Mouse (Mus musculus): Measurements from ENCODE around the gene Gm42674. TPM values are rescaled to one million over a fixed set of nuclear protein-coding genes. Genes with fewer than 3 reads are reported as not detected.

Gm42674 gene
- polyA plus RNA-seq, 1 experiment, result not detected

DNA sequence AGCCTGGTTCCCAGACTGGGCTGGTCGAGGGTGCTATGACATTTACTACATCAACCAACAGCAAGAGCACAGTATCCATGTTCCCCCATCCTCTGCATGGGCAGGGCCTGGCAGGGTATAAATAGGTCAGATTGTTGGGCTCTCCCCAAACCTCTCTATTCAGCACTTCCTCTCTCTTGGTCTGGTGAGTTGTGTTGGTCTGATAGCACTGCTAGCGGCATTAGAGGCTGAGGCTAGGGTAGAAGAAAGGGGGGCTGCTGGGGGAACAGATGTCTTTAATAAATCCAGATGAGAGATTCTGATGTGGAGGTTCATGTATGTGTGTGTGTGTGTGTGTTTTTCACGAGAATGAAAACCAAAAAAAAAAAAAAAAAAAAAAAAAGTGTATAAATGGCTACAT lies 1.9 kb downstream of the Gm42674 start, which contains the start of gene S100a4:
TSS of gene S100a4 (plus strand) at position 149 of the 400 bp plus-strand sequence.
- H3K4me1 ChIP-seq (ENCODE audit: control insufficient read depth, insufficient read depth, insufficient read length), result peaks cover 5% of the 10 kb centered on the region; the same call in 1 of the 2 replicates
- TF ChIP-seq CTCF (IDR thresholded peaks at IDR 0.05; ENCODE audit: extremely low read depth, insufficient read depth, insufficient read length, insufficient replicate concordance), result no peak
- no peaks in the 10 kb centered on the region for H3K36me3 ChIP-seq (ENCODE audit: control insufficient read depth, insufficient read depth, low read length)
- H3K27me3 ChIP-seq (ENCODE audit: control insufficient read depth, insufficient read depth, low read length), result no peaks in the 10 kb centered on the region
- WGBS, result 10% methylated on average over 3 of the region's 3 CpGs
- no peak within 1 kb of the TSS for H3K27ac ChIP-seq (ENCODE audit: insufficient read depth, low read length)
- peak in 1 of 2 experiments; percentile 26 for DNase-seq (ENCODE audit: low read depth in 1 of 2, low spot score in 2 of 2)
- H3K4me3 ChIP-seq (ENCODE audit: extremely low read depth, insufficient read depth, insufficient read length), result 0 out of 2 replicates have a peak within 1 kb of the TSS, but pooled peaks have one; percentile 1

DNA sequence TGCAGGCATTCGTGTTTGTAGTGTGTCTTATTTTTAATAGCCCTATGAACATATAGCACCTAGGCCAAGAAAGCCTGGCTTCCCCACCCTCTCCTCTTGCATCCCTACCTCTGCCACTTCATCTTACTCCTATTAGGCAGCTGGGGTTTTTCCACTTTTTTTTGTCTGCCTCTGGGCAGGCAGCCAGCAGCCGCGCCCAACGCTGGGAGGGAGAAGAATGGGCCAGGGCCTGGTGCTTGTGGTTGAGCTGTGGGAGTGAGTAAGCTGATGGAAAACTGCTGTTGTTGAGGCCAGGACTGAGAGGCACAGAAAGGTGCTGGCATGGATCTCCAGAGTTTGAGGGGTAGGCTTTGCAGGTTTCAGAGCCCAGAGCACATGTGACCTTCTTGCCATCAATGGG lies 2.7 kb downstream of the Gm42674 start:
- Histone ChIP-seq H3K4me3 (ENCODE audit: extremely low read depth, insufficient read depth, insufficient read length) (0 out of 2 replicates have a peak overlapping the region, but pooled peaks have one; percentile 1), H3K27ac (ENCODE audit: insufficient read depth, low read length) (no peak overlapping the region), H3K27me3 (ENCODE audit: control insufficient read depth, insufficient read depth, low read length) (no peaks in the 10 kb centered on the region), H3K36me3 (ENCODE audit: control insufficient read depth, insufficient read depth, low read length) (no peaks in the 10 kb centered on the region), H3K4me1 (ENCODE audit: control insufficient read depth, insufficient read depth, insufficient read length) (peaks cover 11% of the 10 kb centered on the region; the same call in 1 of the 2 replicates)
- no peak for DNase-seq (ENCODE audit: low read depth in 1 of 2, low spot score in 2 of 2)
- 30% methylated on average over 4 of the region's 4 CpGs for WGBS
- TF ChIP-seq CTCF (IDR thresholded peaks at IDR 0.05; ENCODE audit: extremely low read depth, insufficient read depth, insufficient read length, insufficient replicate concordance) (no peak), POLR2A (IDR thresholded peaks at IDR 0.05; ENCODE audit: low read depth, low read length) (no peak)

DNA sequence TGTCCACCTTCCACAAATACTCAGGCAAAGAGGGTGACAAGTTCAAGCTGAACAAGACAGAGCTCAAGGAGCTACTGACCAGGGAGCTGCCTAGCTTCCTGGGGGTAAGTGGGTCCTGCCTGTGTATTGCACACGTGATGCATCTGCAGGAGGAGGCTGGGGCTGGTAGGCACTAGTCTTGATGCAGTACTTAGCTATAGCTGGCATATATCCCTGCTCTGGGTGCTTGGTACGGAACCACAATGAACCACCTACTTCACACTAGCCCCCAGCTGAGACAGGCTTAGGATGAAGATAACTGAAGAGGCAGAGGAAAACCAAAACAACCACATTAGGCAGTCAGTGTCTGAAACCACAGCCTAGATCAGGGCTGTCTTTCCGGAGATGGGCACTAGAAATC lies 3.3 kb downstream of the Gm42674 start:
- WGBS, result 23% methylated on average over 3 of the region's 3 CpGs
- no peaks in the 10 kb centered on the region for H3K27me3 ChIP-seq (ENCODE audit: control insufficient read depth, insufficient read depth, low read length)
- no peak for DNase-seq (ENCODE audit: low read depth in 1 of 2, low spot score in 2 of 2)
- H3K36me3 ChIP-seq (ENCODE audit: control insufficient read depth, insufficient read depth, low read length), result no peaks in the 10 kb centered on the region
- TF ChIP-seq CTCF (IDR thresholded peaks at IDR 0.05; ENCODE audit: extremely low read depth, insufficient read depth, insufficient read length, insufficient replicate concordance), result no peak
- TF ChIP-seq POLR2A (IDR thresholded peaks at IDR 0.05; ENCODE audit: low read depth, low read length), result no peak
- no peak overlapping the region for H3K4me3 ChIP-seq (ENCODE audit: extremely low read depth, insufficient read depth, insufficient read length)
- H3K27ac ChIP-seq (ENCODE audit: insufficient read depth, low read length), result no peak overlapping the region
- peaks cover 11% of the 10 kb centered on the region; the same call in 1 of the 2 replicates for H3K4me1 ChIP-seq (ENCODE audit: control insufficient read depth, insufficient read depth, insufficient read length)

DNA sequence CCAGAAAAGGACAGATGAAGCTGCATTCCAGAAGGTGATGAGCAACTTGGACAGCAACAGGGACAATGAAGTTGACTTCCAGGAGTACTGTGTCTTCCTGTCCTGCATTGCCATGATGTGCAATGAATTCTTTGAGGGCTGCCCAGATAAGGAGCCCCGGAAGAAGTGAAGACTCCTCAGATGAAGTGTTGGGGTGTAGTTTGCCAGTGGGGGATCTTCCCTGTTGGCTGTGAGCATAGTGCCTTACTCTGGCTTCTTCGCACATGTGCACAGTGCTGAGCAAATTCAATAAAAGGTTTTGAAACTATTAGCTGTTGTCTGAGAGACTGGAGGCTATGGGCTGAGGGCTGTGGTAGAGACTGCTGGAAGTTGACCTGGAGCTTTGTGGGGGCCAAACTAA lies 4.0 kb downstream of the Gm42674 start:
- 75% methylated on average over 2 of the region's 2 CpGs for WGBS
- H3K4me1 ChIP-seq (ENCODE audit: control insufficient read depth, insufficient read depth, insufficient read length), result peaks cover 11% of the 10 kb centered on the region; the same call in 1 of the 2 replicates
- no peaks in the 10 kb centered on the region for H3K36me3 ChIP-seq (ENCODE audit: control insufficient read depth, insufficient read depth, low read length)
- H3K27ac ChIP-seq (ENCODE audit: insufficient read depth, low read length), result no peak overlapping the region
- H3K4me3 ChIP-seq (ENCODE audit: extremely low read depth, insufficient read depth, insufficient read length), result no peak overlapping the region
- TF ChIP-seq POLR2A (IDR thresholded peaks at IDR 0.05; ENCODE audit: low read depth, low read length), result no peak
- TF ChIP-seq CTCF (IDR thresholded peaks at IDR 0.05; ENCODE audit: extremely low read depth, insufficient read depth, insufficient read length, insufficient replicate concordance), result no peak
- DNase-seq (ENCODE audit: low read depth in 1 of 2, low spot score in 2 of 2), result no peak
- no peaks in the 10 kb centered on the region for H3K27me3 ChIP-seq (ENCODE audit: control insufficient read depth, insufficient read depth, low read length)

DNA sequence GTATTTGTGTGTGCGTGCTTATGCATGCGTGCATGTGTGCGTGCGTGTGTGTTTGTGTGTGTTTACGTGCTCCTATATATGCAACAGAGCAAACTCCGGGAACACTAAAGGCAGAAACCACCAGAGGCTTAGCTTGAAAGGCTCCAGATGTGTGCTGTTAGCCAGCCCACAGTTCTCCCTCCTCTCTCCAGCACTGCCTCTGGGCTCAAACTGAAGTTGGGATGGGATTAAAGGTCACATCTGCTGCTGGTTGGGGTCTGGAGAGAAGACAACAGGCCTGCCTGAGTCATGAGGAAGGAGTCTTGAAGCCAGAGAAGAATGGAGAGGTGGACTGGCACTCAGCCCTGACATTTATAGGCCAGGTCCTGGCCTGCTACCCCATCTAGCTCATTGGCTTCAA lies 4.5 kb downstream of the Gm42674 start:
- H3K36me3 ChIP-seq (ENCODE audit: control insufficient read depth, insufficient read depth, low read length), result no peaks in the 10 kb centered on the region
- peaks cover 11% of the 10 kb centered on the region; the same call in 1 of the 2 replicates for H3K4me1 ChIP-seq (ENCODE audit: control insufficient read depth, insufficient read depth, insufficient read length)
- TF ChIP-seq POLR2A (IDR thresholded peaks at IDR 0.05; ENCODE audit: low read depth, low read length) (no peak), CTCF (IDR thresholded peaks at IDR 0.05; ENCODE audit: extremely low read depth, insufficient read depth, insufficient read length, insufficient replicate concordance) (no peak)
- WGBS, result 90% methylated on average over 6 of the region's 6 CpGs
- H3K4me3 ChIP-seq (ENCODE audit: extremely low read depth, insufficient read depth, insufficient read length), result no peak overlapping the region
- no peaks in the 10 kb centered on the region for H3K27me3 ChIP-seq (ENCODE audit: control insufficient read depth, insufficient read depth, low read length)
- no peak for DNase-seq (ENCODE audit: low read depth in 1 of 2, low spot score in 2 of 2)
- no peak overlapping the region for H3K27ac ChIP-seq (ENCODE audit: insufficient read depth, low read length)

DNA sequence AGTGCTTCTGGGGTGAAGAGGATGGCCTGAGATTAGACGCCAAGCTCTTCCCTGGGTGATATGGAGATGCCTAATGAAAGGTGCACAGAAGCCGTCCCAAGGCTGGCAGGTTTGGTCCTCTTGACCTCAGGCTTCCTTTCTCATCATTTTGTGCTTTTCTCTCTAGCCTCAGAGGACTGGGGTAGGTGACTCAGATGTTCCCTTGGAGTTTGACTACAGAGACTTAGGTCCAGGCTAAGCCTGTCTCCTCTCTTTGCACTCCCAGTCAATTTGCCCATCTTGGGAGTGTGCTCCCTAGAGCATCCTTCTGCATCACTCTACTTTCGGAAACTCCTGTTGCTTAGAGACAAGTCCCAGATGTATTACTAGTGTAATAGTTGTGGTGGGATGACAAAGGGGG lies 5.7 kb downstream of the Gm42674 start:
- no peak for DNase-seq (ENCODE audit: low read depth in 1 of 2, low spot score in 2 of 2)
- no peak overlapping the region for H3K27ac ChIP-seq (ENCODE audit: insufficient read depth, low read length)

DNA sequence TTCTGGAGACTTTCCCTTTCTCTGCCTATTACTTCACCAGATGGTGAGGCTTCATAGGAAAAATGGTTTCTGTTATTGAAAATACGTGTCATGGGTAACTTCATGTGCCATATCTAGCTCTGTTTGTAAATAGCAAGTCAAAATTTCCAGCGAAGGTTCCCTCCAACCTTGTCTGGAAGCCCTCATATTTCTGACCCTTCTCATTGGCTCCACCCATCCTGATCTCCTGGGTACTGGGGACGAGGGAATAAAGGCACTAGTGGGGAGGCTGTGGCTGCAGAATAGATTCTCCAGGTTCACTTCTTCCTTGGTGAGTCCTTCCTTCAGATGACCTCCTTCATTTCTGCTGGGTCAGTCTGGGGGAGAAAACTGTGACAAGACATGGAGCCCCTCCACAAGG lies 6.5 kb downstream of the Gm42674 start, which contains the start of gene S100a5:
TSS of gene S100a5 (plus strand) at position 301 of the 400 bp plus-strand sequence.
- Histone ChIP-seq H3K4me1 (ENCODE audit: control insufficient read depth, insufficient read depth, insufficient read length) (peaks cover 18% of the 10 kb centered on the region; the same call in 1 of the 2 replicates), H3K4me3 (ENCODE audit: extremely low read depth, insufficient read depth, insufficient read length) (no peak within 1 kb of the TSS), H3K36me3 (ENCODE audit: control insufficient read depth, insufficient read depth, low read length) (no peaks in the 10 kb centered on the region), H3K27ac (ENCODE audit: insufficient read depth, low read length) (0 out of 2 replicates have a peak within 1 kb of the TSS, but pooled peaks have one; percentile 5), H3K27me3 (ENCODE audit: control insufficient read depth, insufficient read depth, low read length) (no peaks in the 10 kb centered on the region)
- WGBS, result 67% methylated on average over 3 of the region's 3 CpGs
- no peak for DNase-seq (ENCODE audit: low read depth in 1 of 2, low spot score in 2 of 2)
- TF ChIP-seq CTCF (IDR thresholded peaks at IDR 0.05; ENCODE audit: extremely low read depth, insufficient read depth, insufficient read length, insufficient replicate concordance) (no peak), POLR2A (IDR thresholded peaks at IDR 0.05; ENCODE audit: low read depth, low read length) (no peak)

More for the DNA sequence above, 5.7 kb downstream of the Gm42674 start:
- no peaks in the 10 kb centered on the region for H3K27me3 ChIP-seq (ENCODE audit: control insufficient read depth, insufficient read depth, low read length)
- no peak overlapping the region for H3K4me3 ChIP-seq (ENCODE audit: extremely low read depth, insufficient read depth, insufficient read length)
- peaks cover 17% of the 10 kb centered on the region; the same call in 1 of the 2 replicates for H3K4me1 ChIP-seq (ENCODE audit: control insufficient read depth, insufficient read depth, insufficient read length)
- 94% methylated on average over 3 of the region's 3 CpGs for WGBS
- no peaks in the 10 kb centered on the region for H3K36me3 ChIP-seq (ENCODE audit: control insufficient read depth, insufficient read depth, low read length)
- TF ChIP-seq POLR2A (IDR thresholded peaks at IDR 0.05; ENCODE audit: low read depth, low read length), result no peak
- TF ChIP-seq CTCF (IDR thresholded peaks at IDR 0.05; ENCODE audit: extremely low read depth, insufficient read depth, insufficient read length, insufficient replicate concordance), result no peak
